Mouse (Mus musculus) limb, embryonic 14.5 days (tissue): ENCODE measurements at regions not wholly inside any gene's neighbourhood (a gene's known extent, or its start where the extent isn't known, plus 50 kb on each side); places are given as distances from the start of the nearest gene placed in this dataset.
"Not testable (repeated sequence)": the region's sequence is repeated elsewhere in the genome, so short reads cannot be mapped to it uniquely, and the experiment has no call there.

Source experiments
- ATAC-seq: fragments of 200-750 bp; cut with Nextera tagmentation; 2 replicates; pipeline ENCODE4 v1.8.0; 2017; ENCODE audit warnings: low read depth, moderate number of reproducible peaks, moderate TSS enrichment; ENCODE audit not compliant: low FRiP score
- DNase-seq: peaks from one replicate; pipeline ENCODE4 v3.0.0-alpha.2; 2015; ENCODE audit warnings: low spot score
- H3K27ac ChIP-seq: fragments of 300-500 bp; sonication (generic); replicated peaks from 2 replicates; pipeline ENCODE4 v1.5.1; 2014; ENCODE audit warnings: low read depth, mild to moderate bottlenecking, low read length, moderate library complexity, mixed read lengths
- H3K27me3 ChIP-seq: fragments of 300-500 bp; sonication (generic); 2 replicates; pipeline ENCODE4 v1.6.1; 2014; ENCODE audit warnings: low read length, mixed read lengths; ENCODE audit not compliant: control insufficient read depth, insufficient read depth
- H3K36me3 ChIP-seq: fragments of 300-500 bp; sonication (generic); 2 replicates; pipeline ENCODE4 v1.6.1; 2014; ENCODE audit warnings: mild to moderate bottlenecking, low read length, moderate library complexity, mixed read lengths; ENCODE audit not compliant: control insufficient read depth, insufficient read depth
- H3K4me1 ChIP-seq: fragments of 300-500 bp; sonication (generic); 2 replicates; pipeline ENCODE4 v1.6.1; 2014; ENCODE audit warnings: antibody characterized with exemption, low read length, mixed read lengths; ENCODE audit not compliant: control insufficient read depth, insufficient read depth
- H3K4me2 ChIP-seq: fragments of 300-500 bp; sonication (generic); replicated peaks from 2 replicates; pipeline ENCODE4 v1.6.1; 2014; ENCODE audit warnings: low read depth, mild to moderate bottlenecking, low read length, moderate library complexity; ENCODE audit not compliant: severe bottlenecking
- H3K4me3 ChIP-seq: fragments of 300-500 bp; sonication (generic); replicated peaks from 2 replicates; pipeline ENCODE4 v1.5.1; 2014; ENCODE audit warnings: low read length
- H3K9ac ChIP-seq: fragments of 300-500 bp; sonication (generic); 2 replicates; pipeline ENCODE4 v1.6.1; 2014; ENCODE audit warnings: mild to moderate bottlenecking, low read depth, low read length, moderate library complexity; ENCODE audit not compliant: severe bottlenecking
- H3K9me3 ChIP-seq: fragments of 300-500 bp; sonication (generic); 2 replicates; pipeline ENCODE4 v1.6.1; 2016; ENCODE audit warnings: low read length; ENCODE audit not compliant: control insufficient read depth
- POLR2A ChIP-seq: fragments of 200-500 bp; IDR thresholded peaks from 2 replicates; pipeline ENCODE4 v1.8.0; 2012; ENCODE audit warnings: inconsistent platforms, mild to moderate bottlenecking, moderate library complexity, borderline replicate concordance; ENCODE audit not compliant: insufficient read depth, insufficient read length; ENCODE audit errors: extremely low read depth
- WGBS: fragments of 180-500 bp; shearing (Covaris S2); extraction: QIAGEN DNeasy Blood & Tissue Kit; methylation state at CpG from one replicate; pipeline ENCODE4 v1.1.7; 2014; 5-methylcytosine and 5-hydroxymethylcytosine counted together

DNA sequence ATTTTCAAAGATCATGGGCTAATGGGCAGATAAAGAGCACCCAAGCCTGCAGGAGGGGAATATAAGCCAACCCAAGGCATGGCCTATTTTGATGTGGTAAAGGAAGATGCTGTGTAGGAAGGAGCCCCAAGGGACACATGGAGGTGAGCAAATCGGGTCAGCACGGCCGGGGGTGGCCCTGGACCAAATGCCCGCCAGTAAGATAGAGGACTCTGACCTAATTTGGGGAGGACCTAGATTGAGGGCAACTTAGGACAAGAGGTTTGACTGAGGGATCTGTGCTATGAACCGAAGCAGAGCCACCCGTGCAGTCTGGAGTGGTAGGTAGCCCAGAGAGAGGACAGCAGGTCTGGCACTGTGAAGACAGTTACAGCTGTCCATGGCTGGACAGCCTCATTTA, 166.9 kb upstream of the Myt1l start:
- TF ChIP-seq POLR2A: no peak
- 93% methylated on average over 6 of the region's 6 CpGs for WGBS
- no peak overlapping the region for H3K9ac ChIP-seq
- H3K4me3 ChIP-seq: no peak overlapping the region
- DNase-seq (no peak), ATAC-seq (no peak)
- no peak overlapping the region for H3K4me2 ChIP-seq
- no peaks in the 10 kb centered on the region for H3K36me3 ChIP-seq
- no peaks in the 10 kb centered on the region for H3K27me3 ChIP-seq
- H3K27ac ChIP-seq: no peak overlapping the region
- peaks cover 2% of the 10 kb centered on the region; the same call in 1 of the 2 replicates for H3K4me1 ChIP-seq
- H3K9me3 ChIP-seq: no peaks in the 10 kb centered on the region

DNA sequence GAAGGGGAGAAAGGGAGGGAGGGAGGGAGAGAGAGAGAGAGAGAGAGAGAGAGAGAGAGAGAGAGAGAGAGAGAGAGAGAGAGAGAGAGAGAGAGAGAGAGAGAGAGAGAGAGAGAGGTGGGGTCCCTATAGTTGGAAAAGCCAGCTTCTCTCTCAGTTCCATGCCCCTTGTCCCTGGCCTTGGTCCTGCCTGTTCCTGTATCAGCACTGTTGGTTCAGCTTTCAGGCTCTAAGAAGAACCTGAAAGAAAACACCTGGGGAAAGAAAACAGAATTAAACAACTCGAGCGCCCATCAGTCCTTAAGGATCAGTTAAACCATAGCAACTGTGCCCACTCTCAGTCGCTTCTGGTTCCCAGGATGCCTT, 160.5 kb upstream of the Myt1l start:
- H3K4me1 ChIP-seq, H3K9ac ChIP-seq, H3K9me3 ChIP-seq, H3K27me3 ChIP-seq, H3K36me3 ChIP-seq, H3K27ac ChIP-seq, DNase-seq, ATAC-seq: not testable (repeated sequence)
- Histone ChIP-seq H3K4me2 (peak overlapping the region; percentile 29; the same call in 1 of the 2 replicates), H3K4me3 (0 out of 2 replicates have a peak overlapping the region, but pooled peaks have one; percentile 1)
- WGBS: 40% methylated on average over 3 of the region's 3 CpGs

GRCm38 (mm10) chr12:29368107-29368819, 159.9 kb upstream of the Myt1l start:
- Histone ChIP-seq H3K27me3 (no peaks in the 10 kb centered on the region), H3K9ac (no peak overlapping the region), H3K27ac (no peak overlapping the region), H3K4me2 (peak overlapping the region; percentile 29), H3K4me1 (peaks cover 4% of the 10 kb centered on the region; the same call in 1 of the 2 replicates), H3K4me3 (0 out of 2 replicates have a peak overlapping the region, but pooled peaks have one; percentile 1), H3K9me3 (no peaks in the 10 kb centered on the region), H3K36me3 (no peaks in the 10 kb centered on the region)
- 20% methylated on average over 19 of the region's 19 CpGs for WGBS
- ATAC-seq (no peak), DNase-seq (no peak)
- TF ChIP-seq POLR2A: no peak

GRCm38 (mm10) chr12:29368820-29369175, 159.4 kb upstream of the Myt1l start:
- Histone ChIP-seq H3K4me3 (no peak overlapping the region), H3K4me2 (peak overlapping the region; percentile 29; the same call in 1 of the 2 replicates), H3K9me3 (no peaks in the 10 kb centered on the region), H3K27me3 (no peaks in the 10 kb centered on the region), H3K36me3 (no peaks in the 10 kb centered on the region), H3K27ac (no peak overlapping the region), H3K9ac (no peak overlapping the region), H3K4me1 (peaks cover 4% of the 10 kb centered on the region; the same call in 1 of the 2 replicates)
- ATAC-seq (no peak), DNase-seq (no peak)
- no peak for TF ChIP-seq POLR2A
- 29% methylated on average over 5 of the region's 5 CpGs for WGBS

- Histone ChIP-seq H3K9ac (no peak overlapping the region), H3K27me3 (no peaks in the 10 kb centered on the region), H3K4me2 (no peak overlapping the region), H3K4me3 (no peak overlapping the region), H3K36me3 (no peaks in the 10 kb centered on the region), H3K27ac (no peak overlapping the region), H3K4me1 (no peaks in the 10 kb centered on the region), H3K9me3 (no peaks in the 10 kb centered on the region)
- TF ChIP-seq POLR2A: no peak
- ATAC-seq (no peak), DNase-seq (no peak)
- WGBS: 73% methylated on average over 5 of the region's 5 CpGs
Observed at GRCm38 (mm10) chr12:29391756-29392155, 136.4 kb upstream of the Myt1l start.
